Mouse (Mus musculus): ENCODE results near the gene Atxn7.

- TF ChIP-seq CTCF (IDR thresholded peaks at IDR 0.05; ENCODE audit: low read depth) (no peak), EP300 (IDR thresholded peaks at IDR 0.05; ENCODE audit: low read depth) (no peak)
Measured at GRCm38 (mm10) chr14:13962476-13962875, 1.2 kb downstream of the Atxn7 start.
